Mouse (Mus musculus) ES-E14 (cell line): Measurements from ENCODE around the gene Ghdc. TPM values are rescaled to one million over a fixed set of nuclear protein-coding genes. Genes with fewer than 3 reads are reported as not detected.

Experiments
- DNase-seq: peaks from one replicate; pipeline ENCODE4 v3.0.0-alpha.2; 2013; ENCODE audit warnings: low read depth, low spot score
- H3K27ac ChIP-seq: 2 replicates; pipeline ENCODE4 v1.5.1; 2012; ENCODE audit warnings: low read depth, mild to moderate bottlenecking, low read length, moderate library complexity, mixed read lengths; ENCODE audit not compliant: poor library complexity, insufficient read depth, severe bottlenecking
- H3K36me3 ChIP-seq: 2 replicates; pipeline ENCODE4 v1.6.1; 2012; ENCODE audit warnings: mild to moderate bottlenecking, low read length, moderate library complexity, mixed read lengths; ENCODE audit not compliant: control insufficient read depth, poor library complexity, insufficient read depth, severe bottlenecking
- H3K4me1 ChIP-seq, 2 experiments: fragments of 150-350 bp in 1 of 2; sonication (generic) in 1 of 2; 2 replicates each; pipeline ENCODE4 v1.6.1; 2012; ENCODE audit warnings: low read length in 2 of 2, mild to moderate bottlenecking in 1 of 2, mixed read lengths in 1 of 2; ENCODE audit not compliant: control insufficient read depth in 2 of 2, insufficient read depth in 2 of 2, poor library complexity in 1 of 2
- H3K4me3 ChIP-seq, 2 experiments: fragments of 150-350 bp in 1 of 2; sonication (generic) in 1 of 2; 2 replicates each; pipeline ENCODE4 v1.5.1; 2012; ENCODE audit warnings: low read length in 2 of 2, low read depth in 1 of 2, mild to moderate bottlenecking in 1 of 2, mixed read lengths in 1 of 2; ENCODE audit not compliant: insufficient read depth in 1 of 2, poor library complexity in 1 of 2, severe bottlenecking in 1 of 2
- H3K9ac ChIP-seq: 2 replicates; pipeline ENCODE4 v1.6.1; 2012; ENCODE audit warnings: low read depth, mild to moderate bottlenecking, low read length, mixed read lengths; ENCODE audit not compliant: poor library complexity, insufficient read depth, severe bottlenecking
- H3K9me3 ChIP-seq: fragments of 150-350 bp; sonication (generic); 2 replicates; pipeline ENCODE4 v1.6.1; 2012; ENCODE audit warnings: low read depth, mild to moderate bottlenecking, low read length; ENCODE audit not compliant: control insufficient read depth, insufficient read depth
- CHD2 ChIP-seq: IDR thresholded peaks from 2 replicates; pipeline ENCODE4 v1.6.1; 2014; ENCODE audit warnings: mild to moderate bottlenecking, low read depth, low read length, inconsistent platforms
- HCFC1 ChIP-seq: IDR thresholded peaks from 2 replicates; pipeline ENCODE4 v1.6.1; 2012; ENCODE audit warnings: low read length, inconsistent platforms, borderline replicate concordance; ENCODE audit not compliant: insufficient read depth
- MAFK ChIP-seq: IDR thresholded peaks from 2 replicates; pipeline ENCODE4 v1.6.1; 2014; ENCODE audit warnings: mild to moderate bottlenecking, low read depth, low read length, inconsistent platforms; ENCODE audit not compliant: insufficient read depth
- ZC3H11A ChIP-seq: IDR thresholded peaks from 2 replicates; pipeline ENCODE4 v1.6.1; 2012; ENCODE audit warnings: low read depth, mild to moderate bottlenecking, inconsistent platforms, low read length, borderline replicate concordance
- ZNF384 ChIP-seq: IDR thresholded peaks from 2 replicates; pipeline ENCODE4 v1.6.1; 2012; ENCODE audit warnings: low read depth, low read length, inconsistent platforms
- in situ Hi-C, 2 experiments: fragments of 600-800 bp; cut with MboI; formaldehyde crosslinking; loops; one replicate each; pipeline ENCODE4 v1.15.1; 2025; ENCODE audit warnings: low sequenced_read_pairs in 2 of 2, inconsistent platforms in 1 of 2; ENCODE audit not compliant: unreplicated experiment in 2 of 2
- total RNA-seq: library from RNA; depleted of rRNA; stranded (reverse); fragments of 300-350 nt; gene quantifications from 2 replicates; pipeline ENCODE4 v1.2.3, GENCODE M21; 2012

Ghdc gene
- total RNA-seq, 1 experiment: 16.5 TPM

DNA sequence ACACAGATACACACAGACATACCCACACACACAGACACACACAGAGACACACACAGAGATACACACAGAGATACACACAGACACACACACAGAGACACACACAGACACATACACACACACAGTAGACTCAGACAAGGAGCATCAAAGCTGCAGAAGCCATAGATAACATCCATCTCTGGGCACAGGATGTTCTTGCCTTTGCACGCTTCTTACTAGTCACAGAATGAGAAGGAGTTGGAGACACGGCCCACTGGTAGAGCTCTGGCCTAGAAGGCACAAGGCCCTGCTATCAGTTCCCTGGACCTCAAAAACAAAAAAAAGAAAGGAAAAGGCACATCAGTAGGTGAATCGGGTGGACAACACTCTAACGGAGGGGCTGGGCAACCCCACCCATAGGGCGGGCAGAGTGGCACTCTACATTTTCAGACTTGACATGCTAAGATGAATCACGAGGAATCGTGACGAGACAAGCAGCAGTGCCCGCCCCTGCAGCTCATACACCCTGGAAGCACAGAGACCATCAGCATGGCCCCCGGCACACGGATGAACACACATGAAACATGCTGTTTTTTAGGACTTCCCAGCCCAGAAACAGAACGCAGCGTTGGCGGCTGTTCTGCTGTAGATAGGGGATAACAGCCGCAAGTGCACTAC lies 47.7 kb upstream of the Ghdc start:
- H3K27ac ChIP-seq: no peak overlapping the region
- no peak for DNase-seq
- no peak overlapping the region for H3K4me3 ChIP-seq
- TF ChIP-seq HCFC1 (no peak), CHD2 (no peak), ZC3H11A (no peak), MAFK (no peak), ZNF384 (no peak)
- H3K4me1 ChIP-seq: no peaks in the 10 kb centered on the region; a peak in 1 of 4 replicates
- no peaks in the 10 kb centered on the region for H3K9me3 ChIP-seq
- no peak overlapping the region for H3K9ac ChIP-seq
- in situ Hi-C loops: no loop called here
- no peaks in the 10 kb centered on the region for H3K36me3 ChIP-seq

DNA sequence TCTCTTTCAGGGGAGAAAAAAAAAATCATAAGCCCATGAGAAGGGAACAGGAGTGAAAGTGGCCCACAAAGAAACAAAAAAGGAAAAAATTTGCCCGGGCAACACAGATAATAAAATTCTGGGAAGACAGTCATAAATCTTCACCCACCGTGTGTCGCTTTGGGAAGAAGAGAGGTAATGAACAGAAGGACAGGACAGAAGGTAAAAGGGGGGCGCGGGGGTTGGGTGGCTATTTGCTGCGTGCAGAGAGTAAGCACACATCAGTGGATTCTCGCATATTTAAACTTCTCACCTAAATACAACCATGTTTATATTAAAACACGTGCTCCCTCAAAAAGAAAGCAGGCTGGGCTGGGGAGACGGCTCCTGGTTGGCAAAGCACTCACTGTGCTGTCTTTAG lies 46.6 kb upstream of the Ghdc start:
- in situ Hi-C loops: no loop called here
- no peak overlapping the region for H3K27ac ChIP-seq
- no peak overlapping the region for H3K9ac ChIP-seq
- no peak for DNase-seq
- TF ChIP-seq CHD2 (no peak), ZNF384 (no peak), ZC3H11A (no peak), HCFC1 (no peak), MAFK (no peak)
- no peak overlapping the region for H3K4me3 ChIP-seq
- no peaks in the 10 kb centered on the region; a peak in 1 of 4 replicates for H3K4me1 ChIP-seq
- H3K36me3 ChIP-seq: no peaks in the 10 kb centered on the region
- no peaks in the 10 kb centered on the region for H3K9me3 ChIP-seq

- in situ Hi-C loops: no loop called here
- TF ChIP-seq ZNF384: no peak
- no peak for TF ChIP-seq HCFC1
- TF ChIP-seq CHD2: no peak
- no peak for TF ChIP-seq MAFK
- no peak for TF ChIP-seq ZC3H11A
- no peak overlapping the region for H3K4me3 ChIP-seq
- H3K4me1 ChIP-seq: no peaks in the 10 kb centered on the region; a peak in 1 of 4 replicates
- no peak overlapping the region for H3K9ac ChIP-seq
- no peak for DNase-seq
- no peak overlapping the region for H3K27ac ChIP-seq
- no peaks in the 10 kb centered on the region for H3K36me3 ChIP-seq
- H3K9me3 ChIP-seq: no peaks in the 10 kb centered on the region
Observed at GRCm38 (mm10) chr11:100816801-100817200, 46.0 kb upstream of the Ghdc start.

- Histone ChIP-seq H3K4me3 (no peak overlapping the region), H3K36me3 (no peaks in the 10 kb centered on the region), H3K27ac (no peak overlapping the region), H3K9ac (no peak overlapping the region), H3K9me3 (no peaks in the 10 kb centered on the region), H3K4me1 (no peaks in the 10 kb centered on the region; a peak in 1 of 4 replicates)
- in situ Hi-C loops: no loop called here
- DNase-seq: no peak
- TF ChIP-seq ZNF384 (no peak), MAFK (no peak), CHD2 (no peak), ZC3H11A (no peak), HCFC1 (no peak)
Observed at GRCm38 (mm10) chr11:100816342-100816741, 45.6 kb upstream of the Ghdc start.
